Mouse (Mus musculus) bone marrow, adult 2 months (tissue): ENCODE data around the gene 4930563M21Rik.

Experiments
- CTCF ChIP-seq: fragments of 200-500 bp; IDR thresholded peaks from 2 replicates; pipeline ENCODE4 v1.5.1; 2011; ENCODE audit warnings: low read length, control low read depth; ENCODE audit not compliant: control insufficient read depth, insufficient read depth
- POLR2A ChIP-seq: fragments of 200-500 bp; IDR thresholded peaks from 2 replicates; pipeline ENCODE4 v1.6.1; 2011; ENCODE audit warnings: low read depth, mild to moderate bottlenecking, control low read depth, low read length, borderline replicate concordance; ENCODE audit not compliant: control insufficient read depth

DNA sequence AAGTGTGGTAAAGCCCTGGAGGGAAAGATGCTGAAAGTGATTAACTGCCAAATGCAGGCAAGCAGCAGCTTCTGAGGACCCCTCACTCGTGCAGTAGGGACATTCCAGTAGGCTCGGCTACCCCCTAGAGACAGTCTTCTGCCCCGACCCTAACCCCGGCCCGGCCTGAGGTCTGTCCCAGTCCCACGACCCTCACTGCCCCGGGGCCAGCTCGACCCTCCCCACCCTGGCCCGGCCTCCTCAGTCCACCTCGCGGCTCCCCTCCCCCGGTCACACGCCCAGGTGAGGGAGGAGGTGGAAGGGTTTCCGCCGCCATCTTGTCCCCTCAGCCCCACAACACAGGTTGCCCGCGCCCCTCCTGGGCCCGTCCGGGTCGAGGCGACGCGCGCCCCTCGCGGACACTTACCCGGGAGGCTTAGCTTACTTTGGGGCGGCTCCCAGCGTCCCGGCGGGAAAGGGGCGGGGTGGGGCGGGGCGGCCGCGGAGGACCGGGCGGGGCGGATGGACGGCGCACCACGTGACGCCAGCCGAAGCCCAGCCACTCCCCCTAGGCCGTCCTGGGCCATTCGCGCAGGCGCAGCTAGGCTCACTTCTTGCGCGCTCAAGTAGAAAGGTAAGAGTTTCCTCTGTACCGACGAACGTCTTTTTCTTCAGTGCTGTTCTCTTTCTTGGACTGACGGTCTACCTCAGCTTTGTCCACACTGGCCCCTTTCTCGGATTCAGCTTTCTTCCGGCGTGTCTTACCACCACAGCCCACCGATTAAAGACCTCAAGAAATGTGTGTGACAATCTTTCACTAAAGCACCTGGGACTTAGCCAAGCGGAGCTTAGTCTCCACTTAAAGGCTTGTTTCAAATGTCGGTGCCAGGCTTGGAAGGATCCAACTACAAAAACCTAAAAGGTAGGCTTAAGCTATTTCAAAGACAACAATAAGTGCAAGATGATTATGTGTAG is 72.4 kb downstream of the 4930563M21Rik start, which contains the start of gene Scaper:
- peak; percentile 53; the same call in 1 of the 2 replicates for TF ChIP-seq POLR2A
- no peak; the same call in 1 of the 2 replicates for TF ChIP-seq CTCF
